Mouse (Mus musculus) thymus, adult 18-20 months (tissue): ENCODE measurements around the gene Dusp1.

ENCODE experiments used
- DNase-seq, 2 experiments: peaks; one replicate each; pipeline ENCODE4 v3.0.0; 2022; ENCODE audit warnings: mixed read lengths in 2 of 2

Dusp1 gene

GRCm38 (mm10) chr17:26553033-26553432 is 8.9 kb downstream of the Dusp1 start:
- DNase-seq, result no peak

- no peak for DNase-seq
These were observed 10.8 kb downstream of the Dusp1 start for GRCm38 (mm10) chr17:26551104-26551503.

DNA sequence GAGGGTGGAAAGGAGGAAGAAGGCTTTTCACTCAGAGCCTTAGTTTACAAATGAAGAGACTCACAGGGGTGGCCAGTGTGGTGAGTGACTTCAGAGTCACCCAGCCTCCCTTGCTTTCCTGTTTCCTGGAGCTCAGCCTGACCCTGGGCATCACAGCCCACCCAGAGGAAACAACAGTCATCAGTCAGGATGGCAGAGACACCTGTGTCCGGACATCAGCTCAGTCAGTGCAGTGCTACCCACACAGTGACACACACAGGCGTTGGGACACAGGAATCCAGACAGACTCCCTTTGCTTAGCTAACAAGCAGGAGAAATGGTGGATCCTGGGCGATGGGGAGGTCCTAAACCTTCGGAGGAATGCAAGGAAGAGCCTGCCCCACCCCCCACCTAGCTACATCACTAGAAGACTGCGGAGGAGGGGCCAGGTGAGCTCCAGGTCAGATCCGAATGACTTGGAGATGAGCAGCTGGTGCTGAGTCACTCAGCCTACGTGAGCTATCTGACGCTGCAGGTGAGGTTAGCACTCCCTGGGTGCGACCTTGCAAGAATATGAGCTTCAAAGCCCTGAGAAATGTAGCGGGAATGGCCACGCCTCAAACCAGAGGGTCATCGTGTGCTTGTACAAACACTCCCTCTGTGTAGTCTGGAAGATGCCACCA is 12.6 kb downstream of the Dusp1 start:
- DNase-seq, result no peak

DNA sequence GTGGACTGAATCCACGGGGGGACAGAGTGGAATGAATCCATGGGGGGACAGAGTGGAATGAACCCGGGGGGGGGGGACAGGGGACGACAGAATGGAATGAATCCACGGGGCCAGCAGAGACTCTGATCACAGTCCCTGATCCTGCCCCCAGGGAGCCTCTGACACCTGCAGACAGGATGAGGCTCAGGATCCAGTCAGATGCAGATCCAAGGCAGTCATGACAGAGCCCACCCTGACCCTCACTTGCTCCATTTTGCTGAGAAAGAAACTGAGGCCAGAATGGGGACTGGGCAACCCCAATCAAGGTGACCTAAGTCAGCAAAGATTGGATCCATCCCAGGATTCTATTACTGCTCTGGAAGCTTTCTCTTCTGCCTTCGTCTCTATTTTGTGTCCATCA is 13.4 kb downstream of the Dusp1 start:
- DNase-seq, result no peak

- no peak for DNase-seq
These were observed 14.2 kb downstream of the Dusp1 start for GRCm38 (mm10) chr17:26547771-26548170.

- no peak for DNase-seq
These were observed 17.5 kb downstream of the Dusp1 start for GRCm38 (mm10) chr17:26544319-26544963.

DNA sequence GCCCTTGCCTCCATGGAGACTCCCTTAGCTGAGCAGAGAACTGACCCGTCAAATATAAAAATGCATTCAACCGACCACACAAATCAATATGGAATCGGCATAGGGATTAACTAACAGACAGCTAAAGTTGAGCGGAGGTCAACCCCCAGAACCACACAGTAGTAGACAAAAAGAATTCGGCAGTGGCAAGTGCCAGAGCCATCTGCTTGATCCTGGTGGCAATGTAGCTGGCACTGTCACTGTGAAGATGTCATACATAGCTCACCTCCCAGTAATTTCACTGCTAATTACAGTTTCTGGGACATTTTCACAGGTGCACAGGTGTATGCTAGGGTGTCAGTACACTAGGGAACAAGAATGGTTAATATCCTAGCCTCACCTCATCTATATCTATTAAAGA is 21.8 kb downstream of the Dusp1 start:
- DNase-seq, result no peak

GRCm38 (mm10) chr17:26537722-26538471 is 24.0 kb downstream of the Dusp1 start:
- DNase-seq, result no peak

DNA sequence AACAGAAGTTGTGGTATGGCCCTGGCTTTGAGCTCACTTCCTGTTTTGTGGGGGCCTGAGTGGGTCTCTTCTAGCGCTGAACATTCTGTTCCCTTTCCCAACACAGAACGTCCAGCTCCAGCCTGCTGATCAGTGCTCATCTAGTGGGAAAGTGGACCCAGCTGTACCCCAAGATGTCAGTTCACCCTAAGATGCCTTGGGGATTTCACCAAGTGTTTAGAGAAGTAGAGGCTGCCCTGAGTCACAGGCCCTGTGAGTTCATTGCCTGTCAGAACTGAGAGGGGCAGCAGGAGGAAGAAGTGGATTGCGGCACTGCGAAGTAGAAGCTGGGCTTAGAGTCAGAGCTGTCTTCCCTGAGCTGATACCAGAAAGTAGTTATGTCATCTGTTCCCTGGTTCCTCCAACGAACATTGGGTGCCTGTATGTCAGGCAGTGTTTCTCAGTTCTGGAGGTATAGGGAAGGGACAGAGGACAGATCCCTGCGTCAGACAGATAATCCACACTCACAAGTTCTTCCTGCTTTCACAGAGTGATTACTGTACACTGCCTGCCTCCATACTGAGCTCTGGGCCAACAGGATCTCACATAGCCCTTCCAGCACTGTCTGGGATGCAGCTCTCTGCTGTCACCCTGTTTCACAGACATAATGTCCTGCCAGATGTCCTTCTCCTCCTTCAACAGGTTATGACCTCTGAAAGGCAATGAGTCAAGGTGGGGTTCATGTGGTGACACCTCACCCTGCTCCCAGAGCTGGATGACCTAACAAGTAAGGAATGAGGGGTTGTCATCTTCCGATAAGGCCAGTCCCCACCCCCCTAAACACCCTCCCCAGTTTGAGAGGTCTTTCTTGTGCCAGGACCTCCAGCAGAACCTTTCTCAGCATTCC is 26.4 kb downstream of the Dusp1 start:
- DNase-seq, result no peak

DNA sequence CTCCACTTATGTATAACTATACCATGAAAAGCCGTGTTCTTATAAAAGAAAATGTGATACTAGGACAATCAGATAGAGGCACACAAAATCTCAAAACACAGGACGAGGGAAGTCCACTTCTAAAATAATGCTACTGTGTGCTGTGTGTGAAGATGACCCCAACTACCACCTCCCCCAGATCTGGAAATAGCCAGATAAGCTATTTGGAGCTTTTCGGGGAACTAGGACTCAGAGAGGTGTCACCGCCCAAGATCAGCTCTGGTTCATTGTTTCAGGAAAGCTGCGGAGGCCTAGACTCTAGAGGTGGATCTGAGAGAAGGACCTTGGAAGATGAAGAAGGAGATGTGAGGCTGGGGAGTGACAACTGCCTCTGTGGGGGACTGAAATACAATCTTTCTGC is 27.2 kb downstream of the Dusp1 start:
- no peak for DNase-seq

GRCm38 (mm10) chr17:26533871-26534372 is 28.0 kb downstream of the Dusp1 start:
- DNase-seq, result no peak

GRCm38 (mm10) chr17:26532476-26533045 is 29.4 kb downstream of the Dusp1 start:
- no peak for DNase-seq

GRCm38 (mm10) chr17:26531395-26532027 is 30.4 kb downstream of the Dusp1 start:
- DNase-seq, result no peak

DNA sequence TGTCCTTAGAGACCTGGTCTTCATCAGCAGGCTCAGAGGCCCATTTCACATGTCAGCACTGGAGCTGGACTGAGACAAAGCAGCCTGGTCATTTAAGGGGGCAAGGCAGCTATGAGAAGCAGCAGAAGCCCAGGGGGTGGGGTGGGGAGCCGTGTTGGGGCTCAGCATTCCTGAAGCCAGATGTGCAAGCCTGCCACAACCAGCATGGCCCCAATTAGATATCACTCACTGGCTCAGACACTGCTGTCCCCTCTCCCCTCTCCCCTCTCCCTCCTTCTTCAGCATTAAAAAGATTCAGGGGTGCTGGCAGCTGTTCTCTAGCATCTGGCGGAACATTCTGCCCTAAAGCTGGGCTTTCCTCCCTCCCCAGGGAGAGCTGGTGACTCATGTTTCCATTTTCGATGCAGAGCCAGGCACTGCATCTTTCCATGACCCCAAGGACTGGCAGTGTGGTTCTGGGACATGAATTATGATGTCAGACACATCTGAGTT is 31.3 kb downstream of the Dusp1 start:
- DNase-seq, result no peak

GRCm38 (mm10) chr17:26529791-26530241 is 32.1 kb downstream of the Dusp1 start:
- DNase-seq, result no peak

DNA sequence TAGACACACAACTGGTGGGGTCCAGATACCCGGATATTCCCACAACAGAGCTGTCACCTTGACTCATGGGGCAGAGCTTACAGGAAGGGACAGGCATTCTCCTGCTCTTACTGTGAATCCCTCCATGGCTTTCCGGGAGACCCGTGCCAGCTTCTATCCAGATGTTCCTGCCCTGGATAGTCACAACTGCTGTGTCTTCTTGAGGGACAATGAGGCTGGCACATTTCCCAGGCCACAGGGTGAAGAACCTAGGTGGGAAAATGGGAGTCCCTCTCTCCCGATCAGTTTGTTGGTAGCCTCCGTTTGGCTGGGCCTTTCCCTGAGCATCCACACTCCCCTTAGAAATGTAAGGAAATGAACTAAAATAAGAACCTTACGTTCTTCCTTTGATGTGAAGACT is 33.2 kb downstream of the Dusp1 start:
- DNase-seq, result no peak

DNA sequence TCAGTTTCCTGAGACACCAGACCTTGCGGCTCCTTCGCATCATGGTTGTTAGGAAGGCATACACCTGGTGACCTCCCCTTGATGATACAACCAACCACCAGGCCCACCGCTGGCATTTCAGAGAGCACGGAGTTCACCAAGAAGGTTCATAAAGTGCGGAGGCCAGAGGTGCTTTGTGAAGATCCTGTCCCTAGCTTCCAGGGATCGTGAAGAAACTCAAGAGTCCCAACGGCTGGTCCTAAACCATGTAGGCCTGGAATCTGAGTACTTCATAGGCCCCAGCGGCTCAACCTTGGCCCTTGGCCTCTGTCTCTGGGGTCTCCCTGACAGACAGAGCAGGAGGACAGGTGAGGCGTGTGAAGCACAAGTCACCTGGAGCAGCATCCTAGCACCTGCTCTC is 34.6 kb downstream of the Dusp1 start:
- no peak for DNase-seq

DNA sequence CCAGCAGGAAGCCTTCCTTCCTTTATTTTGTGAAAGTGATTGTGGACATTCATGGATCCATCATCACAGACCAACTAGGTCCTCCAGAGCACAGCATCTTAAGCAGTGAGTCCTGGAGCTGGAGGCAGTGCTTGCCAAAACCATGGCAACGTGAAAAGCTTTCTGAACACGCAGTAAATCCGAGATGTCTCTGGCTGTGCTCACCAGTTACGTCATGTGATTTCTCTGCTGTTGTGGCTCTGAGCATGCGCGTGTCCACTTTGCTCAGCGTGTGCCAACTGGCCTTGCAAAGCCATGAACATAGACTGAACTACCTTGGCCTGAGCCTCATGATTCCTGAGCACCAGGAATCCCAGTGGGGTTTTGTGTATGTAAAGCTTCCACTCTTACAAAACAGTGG is 36.6 kb downstream of the Dusp1 start:
- DNase-seq, result no peak

GRCm38 (mm10) chr17:26524801-26525200 is 37.1 kb downstream of the Dusp1 start:
- no peak for DNase-seq

GRCm38 (mm10) chr17:26524316-26524715 is 37.6 kb downstream of the Dusp1 start:
- no peak for DNase-seq

DNA sequence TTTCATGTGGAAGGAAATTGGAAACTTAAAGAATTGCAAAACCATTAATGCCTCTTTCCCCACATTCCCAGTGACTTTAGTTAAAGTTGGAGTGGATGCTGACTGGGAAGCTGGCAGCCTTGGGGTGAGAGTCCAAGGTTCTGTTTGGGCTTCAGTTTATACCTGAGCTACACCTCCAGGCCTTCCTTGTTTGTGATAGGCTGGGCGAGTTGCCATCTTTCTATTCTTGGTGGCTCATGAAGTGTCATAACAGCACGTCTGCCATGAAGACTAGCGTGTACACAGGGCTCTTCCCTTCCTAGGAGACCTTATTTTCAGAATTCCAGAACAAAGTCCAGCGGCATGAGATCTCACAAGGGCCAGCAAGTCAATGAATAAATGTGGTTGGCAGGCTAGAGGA is 39.2 kb downstream of the Dusp1 start:
- DNase-seq, result no peak

DNA sequence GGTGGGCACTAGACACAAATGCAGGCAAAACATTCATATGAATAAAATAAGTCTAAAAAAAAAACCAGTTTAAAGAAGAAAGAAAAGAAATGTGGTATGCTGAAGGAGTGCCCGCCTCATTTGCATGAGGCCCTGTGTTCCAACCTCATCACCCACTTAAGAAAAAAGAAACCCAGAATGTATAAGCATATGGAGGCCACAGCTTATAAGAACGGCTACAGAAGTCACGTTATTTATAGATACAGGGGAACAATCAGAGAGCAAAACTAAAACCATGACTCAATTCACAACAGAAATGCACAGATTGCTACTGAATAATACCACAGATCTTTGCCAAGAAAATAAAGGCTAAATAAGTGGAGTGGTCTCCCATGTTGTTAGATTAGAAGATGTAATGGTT is 43.6 kb downstream of the Dusp1 start:
- DNase-seq, result no peak
